Mouse (Mus musculus): ENCODE measurements around the gene Jsrp1.

The Jsrp1 gene

GRCm38 (mm10) chr10:80810084-80810483, 3.2 kb downstream of the Jsrp1 start:
- in situ Hi-C loops (cut with MboI, MseI): loop anchor here (5.0 kb wide), 2 partner anchors 67 to 187 kb away; no protein-coding TSS in a partner anchor

DNA sequence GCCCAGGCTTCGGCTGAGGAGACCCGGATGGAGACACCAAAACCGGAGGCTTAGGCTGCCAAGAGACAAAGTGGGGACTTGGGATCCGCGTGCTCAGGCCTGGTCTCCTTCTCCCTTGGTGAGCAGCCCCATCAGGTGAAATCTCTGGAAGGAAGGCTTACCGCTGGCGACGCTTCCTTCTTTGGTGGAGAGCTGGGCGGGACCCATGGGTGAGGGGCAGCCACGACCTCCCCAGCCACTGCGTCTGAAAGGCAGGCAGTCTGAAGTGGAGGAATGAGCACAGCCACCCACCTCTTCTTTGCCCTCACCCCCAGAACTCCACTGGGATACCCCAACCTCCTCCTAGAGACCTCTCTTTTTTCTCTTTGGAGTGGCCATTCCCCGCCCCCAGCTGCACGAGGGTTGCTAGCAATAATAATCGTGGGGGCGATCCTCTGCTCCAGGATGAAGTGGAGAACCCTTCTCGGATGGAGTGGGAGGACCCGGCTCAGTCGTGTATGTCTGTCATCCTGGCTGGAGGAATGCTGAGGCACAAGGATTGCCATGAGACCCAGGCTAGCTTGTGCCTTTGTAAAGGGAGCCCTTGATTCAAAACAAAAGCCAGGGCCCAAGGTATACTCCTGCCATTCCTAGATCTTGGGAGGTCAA, 4.2 kb downstream of the Jsrp1 start:
- in situ Hi-C loops (cut with MboI, MseI): no loop called here

GRCm38 (mm10) chr10:80808099-80808984, 5.0 kb downstream of the Jsrp1 start:
- in situ Hi-C loops (cut with MboI, MseI): no loop called here

- in situ Hi-C loops (cut with MboI, MseI): no loop called here
These were observed 6.2 kb downstream of the Jsrp1 start for GRCm38 (mm10) chr10:80807057-80807627.

DNA sequence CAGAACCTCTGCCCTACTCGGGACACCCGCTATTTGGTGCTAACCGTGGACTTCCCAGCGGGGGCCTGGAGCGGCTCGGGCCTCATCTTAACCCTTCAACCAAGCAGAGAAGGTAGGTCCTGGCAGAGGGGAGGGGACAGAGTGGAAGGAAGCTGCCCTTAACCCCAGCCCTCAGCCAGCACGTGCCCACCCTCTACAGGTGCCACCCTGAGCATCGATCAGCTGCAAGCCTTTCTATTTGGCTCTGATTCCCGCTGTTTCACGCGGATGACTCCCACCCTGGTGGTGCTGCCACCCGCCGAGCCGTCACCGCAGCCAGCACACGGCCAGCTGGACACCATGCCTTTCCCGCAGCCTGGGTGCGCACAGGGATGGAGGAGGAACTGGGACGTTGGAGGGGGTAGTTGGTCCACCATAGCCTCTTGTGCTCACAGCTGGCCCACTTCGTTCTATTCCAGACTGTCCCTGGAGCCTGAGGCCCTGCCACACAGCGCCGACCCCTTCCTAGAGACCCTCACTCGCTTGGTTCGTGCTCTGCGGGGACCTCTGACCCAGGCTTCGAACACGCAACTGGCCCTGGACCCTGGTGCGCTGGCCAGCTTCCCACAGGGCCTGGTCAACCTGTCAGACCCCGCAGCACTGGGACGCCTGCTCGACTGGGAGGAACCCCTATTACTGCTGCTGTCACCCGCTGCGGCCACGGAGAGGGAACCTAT, 6.8 kb downstream of the Jsrp1 start:
- in situ Hi-C loops (cut with MboI, MseI): no loop called here

DNA sequence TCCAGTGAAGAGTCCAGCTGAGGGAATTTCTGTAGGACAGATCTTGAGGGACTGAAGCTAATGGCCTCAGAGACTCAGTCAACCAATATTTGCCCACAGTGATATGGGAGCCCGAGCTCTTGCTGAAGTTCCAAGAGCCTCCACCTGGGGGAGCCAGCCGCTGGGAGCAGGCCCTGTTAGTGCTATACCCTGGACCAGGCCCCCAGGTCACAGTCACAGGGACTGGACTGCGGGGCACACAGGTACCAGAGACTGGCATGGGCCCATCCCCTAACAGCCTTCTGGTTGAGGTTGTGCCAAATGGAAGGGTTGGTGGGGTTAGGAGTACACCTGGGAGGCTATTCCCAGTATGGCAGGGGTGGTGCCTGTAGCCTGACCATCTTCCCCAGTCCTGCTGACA, 7.4 kb downstream of the Jsrp1 start:
- in situ Hi-C loops (cut with MboI, MseI): no loop called here

DNA sequence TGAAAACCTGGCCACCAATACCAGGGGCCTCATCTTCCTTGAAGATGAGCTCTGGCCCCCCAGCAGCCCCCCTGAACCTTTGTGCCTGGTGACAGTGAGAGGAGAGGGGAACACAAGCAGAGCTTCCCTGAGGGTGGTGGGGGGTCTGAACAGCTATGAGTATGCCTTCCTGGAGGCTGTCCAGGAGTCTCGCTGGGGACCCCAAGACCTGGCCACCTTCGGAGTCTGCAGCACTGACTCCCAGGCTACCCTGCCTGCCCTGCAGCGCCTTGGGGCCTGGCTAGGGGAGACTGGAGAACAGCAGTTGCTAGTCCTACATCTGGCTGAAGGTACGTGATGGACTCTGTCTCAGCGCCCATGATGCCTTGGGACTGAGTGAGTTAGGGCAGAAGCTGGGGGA, 8.0 kb downstream of the Jsrp1 start:
- in situ Hi-C loops (cut with MboI, MseI): no loop called here

DNA sequence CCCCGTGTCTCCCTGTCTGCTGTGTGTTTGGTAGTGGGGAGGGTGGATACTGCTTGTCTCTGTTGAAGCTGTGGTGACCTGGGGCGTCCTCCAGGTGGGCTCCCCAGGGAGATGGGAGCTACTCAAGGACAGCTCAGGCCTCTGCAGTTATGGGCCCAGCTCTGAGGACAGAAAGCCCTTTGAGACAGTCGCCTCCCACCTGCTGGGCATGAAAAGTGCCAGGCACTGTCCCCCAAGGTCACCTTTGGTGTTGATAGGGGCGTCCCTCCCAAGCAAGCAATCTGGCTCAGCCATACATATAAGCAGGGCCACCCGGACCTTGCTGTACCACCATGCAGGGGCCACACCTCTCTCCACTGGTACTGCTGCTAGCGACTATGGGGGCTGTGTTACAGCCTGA, 8.4 kb downstream of the Jsrp1 start, which contains the start of gene Amh:
TSS of gene Amh (plus strand) at position 328 of the 400 bp plus-strand sequence.
- in situ Hi-C loops (cut with MboI, MseI): no loop called here

DNA sequence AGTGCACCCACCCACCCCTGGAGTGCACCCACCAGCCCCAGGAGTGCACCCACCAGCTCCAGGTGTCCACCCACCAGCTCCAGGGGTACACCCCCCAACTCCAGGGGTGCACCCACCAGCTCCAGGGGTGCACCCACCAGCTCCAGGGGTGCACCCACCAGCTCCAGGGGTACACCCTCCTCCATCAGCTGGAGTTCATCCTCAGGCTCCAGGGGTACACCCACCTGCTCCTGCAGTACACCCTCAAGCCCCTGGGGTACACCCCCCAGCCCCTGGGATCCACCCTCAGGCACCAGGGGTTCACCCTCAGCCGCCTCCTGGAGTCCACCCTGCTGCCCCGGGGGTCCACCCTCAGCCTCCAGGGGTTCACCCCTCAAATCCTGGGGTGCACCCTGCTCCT, 9.0 kb downstream of the Jsrp1 start:
- in situ Hi-C loops (cut with MboI, MseI): no loop called here

DNA sequence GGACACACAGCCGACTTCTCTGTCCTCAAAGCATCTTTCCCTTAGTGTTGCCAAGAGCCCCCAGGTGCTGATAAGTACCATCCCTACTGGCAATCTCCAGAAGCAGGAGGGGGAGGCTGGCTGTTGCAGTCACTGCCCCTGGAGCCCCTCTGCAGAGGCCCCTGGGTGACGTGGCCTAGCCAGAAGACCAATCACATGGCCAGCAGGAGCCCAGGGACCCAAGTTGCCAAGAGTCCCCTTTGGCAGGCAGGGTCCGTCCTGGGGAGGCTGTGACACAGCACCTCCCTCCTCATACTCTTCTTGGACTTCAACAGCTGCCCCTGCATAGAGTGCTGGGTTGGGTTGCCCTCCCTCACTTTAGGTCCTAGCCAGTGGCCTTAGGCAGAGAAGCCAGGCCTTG, 10.3 kb downstream of the Jsrp1 start:
- in situ Hi-C loops (cut with MboI, MseI): no loop called here

DNA sequence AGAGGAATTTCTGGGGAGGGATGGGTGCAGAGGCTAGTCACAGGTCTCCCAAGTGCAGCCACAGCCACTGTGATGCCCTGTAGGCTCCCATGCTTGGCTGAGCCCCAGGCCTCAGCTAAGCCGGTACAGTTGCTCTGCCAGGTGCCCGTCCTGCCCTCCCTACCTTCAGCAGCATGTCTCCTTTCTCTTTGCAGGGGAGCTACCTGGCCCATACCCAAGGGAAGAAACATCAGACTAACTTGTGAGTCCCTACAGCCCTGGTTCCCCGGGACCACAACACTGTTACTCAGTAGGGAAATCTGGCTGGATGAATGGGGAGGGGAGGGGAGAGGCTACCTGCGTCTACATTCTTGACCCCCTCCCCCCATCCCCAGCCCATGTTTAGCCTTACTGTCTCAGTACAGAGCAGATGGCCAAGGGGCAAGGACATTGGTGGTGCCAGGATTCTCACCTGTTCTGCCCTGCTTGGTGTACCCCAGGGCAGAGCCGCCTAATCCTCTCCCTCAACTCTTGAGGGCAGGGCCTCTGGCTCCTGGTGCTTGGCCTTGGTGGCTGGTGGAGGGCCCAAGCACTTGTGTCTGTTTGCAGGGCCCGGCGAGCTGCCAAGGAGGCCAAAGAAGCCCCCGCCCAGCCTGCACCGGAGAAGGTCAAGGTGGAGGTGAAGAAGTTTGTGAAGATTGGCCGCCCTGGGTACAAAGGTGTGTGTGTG, 10.9 kb downstream of the Jsrp1 start:
- in situ Hi-C loops (cut with MboI, MseI): no loop called here

DNA sequence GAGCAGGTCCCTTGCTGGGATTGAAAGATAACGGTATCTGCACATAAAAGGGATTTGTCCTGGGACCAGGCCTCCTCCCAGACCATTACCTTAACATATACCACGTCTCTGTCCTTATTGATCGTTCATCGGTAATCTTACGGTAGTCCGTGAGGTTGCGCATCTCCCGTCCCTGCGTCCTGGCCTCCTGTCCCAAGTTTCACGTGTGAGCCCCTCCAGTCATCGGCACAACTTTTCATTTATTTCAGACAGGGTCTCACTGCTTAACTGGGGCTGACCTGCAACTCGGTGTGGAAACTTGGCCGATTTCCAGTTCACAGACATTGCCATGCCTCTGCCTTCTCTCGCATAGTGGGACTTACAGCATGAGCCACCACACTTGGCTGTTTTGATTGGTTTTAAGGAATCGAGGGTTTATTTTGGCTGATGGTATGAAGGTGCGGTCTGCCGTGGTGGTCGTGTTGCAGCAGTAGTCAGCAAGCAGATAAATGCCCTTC, 14.2 kb downstream of the Jsrp1 start:
- in situ Hi-C loops (cut with MboI, MseI): no loop called here

- in situ Hi-C loops (cut with MboI, MseI): no loop called here
These were observed 14.9 kb downstream of the Jsrp1 start, which contains the start of the genes Sf3a2 and Plekhj1 for GRCm38 (mm10) chr10:80798150-80799006. Gene Sf3a2 (plus strand): TSS chr10:80798198. Gene Plekhj1 (minus strand): TSS chr10:80798626.

DNA sequence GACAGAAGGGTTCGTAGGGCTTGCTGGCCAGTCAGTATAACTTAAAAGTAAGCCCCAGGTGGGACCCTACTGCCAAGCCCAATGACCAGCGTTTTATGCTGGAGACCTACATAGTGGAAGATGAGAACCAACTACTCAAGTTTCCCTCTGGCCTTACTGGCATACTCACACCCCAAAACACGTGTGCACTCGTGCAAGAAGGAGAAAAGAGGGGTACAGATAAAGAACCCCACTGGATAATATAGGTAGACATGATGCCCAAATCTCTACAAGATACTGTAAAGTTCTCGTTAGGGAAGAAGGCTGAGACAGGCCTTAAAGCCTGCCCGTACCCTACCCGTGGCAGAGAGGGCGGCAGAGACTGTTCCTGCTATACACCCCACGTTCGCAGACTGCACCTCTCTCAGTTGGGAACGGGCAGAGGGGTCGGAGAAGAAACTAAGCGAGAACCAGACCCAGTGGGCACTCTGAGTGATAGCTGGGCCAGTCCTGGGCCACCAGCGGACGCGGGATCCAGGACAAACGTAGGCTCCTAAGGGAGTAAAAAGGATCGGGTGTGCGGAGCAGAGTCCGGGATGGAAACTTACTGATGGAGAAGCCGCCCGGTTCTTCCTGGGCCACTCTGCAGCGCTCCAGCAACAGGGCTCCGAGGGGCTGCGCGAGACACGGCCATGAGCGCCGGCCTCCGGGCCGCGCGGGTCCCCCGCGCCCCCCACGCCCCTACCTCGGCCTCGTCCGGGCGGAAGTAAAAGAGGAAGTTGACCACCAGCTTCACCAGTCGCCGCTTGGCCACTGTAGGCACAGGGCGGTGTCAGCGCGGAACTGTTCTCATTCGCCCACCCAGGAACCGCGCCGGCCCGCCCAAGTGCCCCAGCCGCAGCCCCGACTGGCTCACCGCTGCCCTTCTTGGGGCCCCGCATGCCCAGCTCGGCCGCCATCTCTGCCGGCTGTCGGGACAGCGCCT, 15.8 kb downstream of the Jsrp1 start:
- in situ Hi-C loops (cut with MboI, MseI): no loop called here

DNA sequence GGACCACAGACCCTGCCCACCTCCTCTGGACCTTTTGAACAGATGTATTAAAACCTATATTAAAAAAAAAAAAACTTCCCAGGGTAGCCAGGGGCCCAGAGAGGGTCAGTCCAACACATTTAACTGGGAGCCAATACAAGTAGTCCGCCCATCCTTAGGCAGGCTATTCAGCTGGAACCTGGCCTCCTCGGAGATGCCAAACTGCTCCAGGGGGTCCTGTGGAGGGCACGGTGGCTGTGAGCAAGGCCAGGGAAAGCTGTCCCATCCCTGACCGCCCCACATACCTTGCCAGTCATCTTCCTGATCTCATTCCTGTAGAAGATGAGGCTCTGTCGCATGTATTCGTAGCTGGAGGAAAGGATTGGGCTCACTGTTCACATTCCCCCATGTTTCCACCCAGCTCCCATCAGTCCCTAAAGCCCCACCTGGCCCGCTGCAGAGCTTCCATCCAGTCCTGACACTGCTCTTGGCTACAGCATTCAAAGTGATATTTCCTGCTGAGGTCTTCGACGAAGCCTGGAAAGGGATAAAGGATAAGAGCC, 16.9 kb downstream of the Jsrp1 start:
- in situ Hi-C loops (cut with MboI, MseI): no loop called here

DNA sequence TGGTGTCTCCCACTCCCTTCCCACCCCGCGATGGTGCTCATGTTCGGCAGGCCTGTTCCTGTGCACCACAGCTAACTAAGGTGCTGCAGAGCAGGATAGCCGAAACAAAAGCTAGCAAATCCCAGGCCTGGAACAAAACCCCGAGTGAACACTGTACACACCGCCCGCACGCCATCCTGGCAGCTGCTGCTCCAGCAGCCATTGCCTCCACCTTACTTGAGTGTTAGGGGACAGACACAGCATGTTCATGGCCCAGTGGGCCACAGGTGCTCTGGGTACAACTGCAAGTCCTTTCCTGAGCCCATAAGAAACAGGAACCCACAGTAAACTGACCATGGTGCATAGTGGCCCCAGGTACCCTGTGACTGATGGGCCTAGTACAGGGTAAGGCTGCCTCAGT, 18.5 kb downstream of the Jsrp1 start:
- in situ Hi-C loops (cut with MboI, MseI): no loop called here

- in situ Hi-C loops (cut with MboI, MseI): no loop called here
These were observed 19.5 kb downstream of the Jsrp1 start for GRCm38 (mm10) chr10:80793803-80794202.

- in situ Hi-C loops (cut with MboI, MseI): no loop called here
These were observed 20.1 kb downstream of the Jsrp1 start for GRCm38 (mm10) chr10:80793033-80793784.

All from regulatory T cell (primary cell).